Mouse (Mus musculus) embryonic fibroblast, embryonic 13.5 days (primary cell): ENCODE results near the gene Susd3.

Source experiments
- CTCF ChIP-seq: IDR thresholded peaks from 2 replicates; pipeline ENCODE4 v1.5.1; 2011; ENCODE audit warnings: mild to moderate bottlenecking, control low read depth, low read length, moderate library complexity, borderline replicate concordance; ENCODE audit not compliant: insufficient read depth
- POLR2A ChIP-seq: IDR thresholded peaks from 2 replicates; pipeline ENCODE4 v1.6.1; 2011; ENCODE audit warnings: low read depth, mild to moderate bottlenecking, control low read depth, low read length, moderate library complexity

DNA sequence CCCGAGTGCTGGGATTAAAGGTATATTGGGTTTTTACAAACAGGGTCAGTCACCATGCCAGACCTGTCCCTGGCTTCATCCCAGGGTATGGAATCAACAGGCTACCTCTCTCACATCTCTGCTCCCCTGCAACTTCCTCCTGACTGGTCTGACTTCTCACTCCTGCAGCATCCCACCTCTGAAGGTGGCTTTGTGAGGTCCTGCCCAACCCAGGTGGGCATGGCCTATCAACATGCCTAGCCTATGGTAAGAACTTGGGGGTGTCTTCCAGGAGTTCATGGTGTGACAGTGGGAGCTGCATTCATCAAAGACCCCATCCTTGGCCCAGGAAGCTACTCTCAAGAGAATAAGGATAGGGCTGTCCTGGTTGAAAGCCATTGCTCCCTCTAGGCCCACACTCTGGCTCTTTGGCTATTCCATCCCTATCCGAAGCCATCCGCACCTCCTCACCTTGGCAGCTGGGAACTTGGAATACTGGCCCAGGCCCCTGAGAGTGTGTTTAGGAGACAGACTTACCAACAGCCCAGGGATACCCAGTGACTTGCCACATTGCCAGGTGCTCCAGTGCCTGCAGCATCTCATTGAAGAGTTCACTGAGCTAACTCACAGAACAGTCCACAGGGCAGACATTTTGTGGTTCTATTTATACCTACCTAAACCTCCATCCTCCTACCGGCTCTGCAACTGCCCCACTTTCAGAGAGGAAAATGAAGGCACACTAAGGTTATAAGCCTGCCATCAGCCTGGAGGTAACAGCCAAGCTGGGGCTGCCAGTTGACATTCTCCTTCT is 35.6 kb downstream of the Susd3 start:
- TF ChIP-seq CTCF (no peak), POLR2A (no peak)
